Comparison of ENCODE assay signal across 18 mouse cellular contexts in the genomic region with DNA sequence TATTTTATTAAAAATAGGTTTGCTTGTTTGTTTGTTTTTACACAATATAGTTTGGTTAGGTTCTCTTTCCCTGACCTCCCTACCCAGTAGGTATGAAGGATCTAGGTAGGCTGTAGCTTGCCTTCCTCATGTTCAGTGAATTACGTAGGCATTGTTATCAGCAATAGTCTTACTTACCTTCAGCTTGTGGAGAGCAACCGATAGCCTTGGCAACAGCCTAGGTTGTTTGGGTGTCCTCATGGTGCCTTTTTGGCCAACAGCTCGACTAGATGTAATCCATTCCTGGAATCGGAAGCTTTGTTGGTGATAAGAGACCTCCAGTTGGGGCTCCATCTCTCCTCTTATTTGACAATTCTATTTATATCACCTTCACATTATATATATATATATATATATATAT.
"Had no signal": no experiment of that assay in that cellular context is flagged by ENCODE, and none has a peak within 500 bp of the region (broad histone marks: within the 10 kb centered on the region; RNA-seq: fewer than 3 reads in every experiment).

No protein-coding gene starts in this region.

- H3K27me3 ChIP-seq: kidney, embryonic 15.5 days; neural tube, embryonic 12.5 days; neural tube, embryonic 15.5 days had no signal

- H3K4me2 ChIP-seq: kidney, embryonic 15.5 days; neural tube, embryonic 12.5 days; neural tube, embryonic 15.5 days had no signal

- ATAC-seq: intestine, postnatal 0 days had no signal

- H3K9me3 ChIP-seq: kidney, embryonic 15.5 days; midbrain, embryonic 10.5 days; neural tube, embryonic 12.5 days; neural tube, embryonic 15.5 days had no signal

- H3K4me1 ChIP-seq: kidney, embryonic 15.5 days; neural tube, embryonic 12.5 days had no signal

- H3K9ac ChIP-seq: kidney, embryonic 15.5 days; liver, embryonic 14.5 days; neural tube, embryonic 12.5 days; neural tube, embryonic 15.5 days had no signal

- H3K36me3 ChIP-seq: kidney, embryonic 15.5 days; midbrain, embryonic 10.5 days; neural tube, embryonic 12.5 days; neural tube, embryonic 15.5 days had no signal

- H3K4me3 ChIP-seq: kidney, embryonic 15.5 days; left cerebral cortex, adult 2 months; midbrain, embryonic 10.5 days; neural tube, embryonic 12.5 days; neural tube, embryonic 15.5 days had no signal

- DNase-seq: kidney, adult 8-10 months; kidney, postnatal 10 days; kidney, postnatal 36 days; layer of hippocampus, postnatal 36 days; lung, adult 2 months; lung, postnatal 14 days; lung, postnatal 4 days; midbrain, embryonic 14.5 days; retina, postnatal 1 day; thymus, adult 18-20 months; thymus, postnatal 36 days had no signal

- H3K27ac ChIP-seq: kidney, embryonic 15.5 days; left cerebral cortex, adult 2 months; liver, embryonic 14.5 days; midbrain, embryonic 10.5 days; neural tube, embryonic 12.5 days; neural tube, embryonic 15.5 days had no signal
